Mouse (Mus musculus): ENCODE results near the gene Itpripl1. TPM values are rescaled to one million over a fixed set of nuclear protein-coding genes. Genes with fewer than 3 reads are reported as not detected.
"Not testable (repeated sequence)": the region's sequence is repeated elsewhere in the genome, so short reads cannot be mapped to it uniquely, and the experiment has no call there.

Gene Itpripl1
- polyA plus RNA-seq (2011; ENCODE audit: insufficient read length, low read depth, missing spikeins): 9.7 and 11.0 TPM in 2 replicates

- Histone ChIP-seq H3K27ac (ENCODE audit: insufficient read depth, low read length) (no peak within 1 kb of the TSS), H3K4me3 (ENCODE audit: insufficient read depth, low read length) (peak within 1 kb of the TSS; percentile 69), H3K4me1 (ENCODE audit: control insufficient read depth, insufficient read depth, low read length) (0 out of 2 replicates have a peak, but pooled peaks cover 2% of the 10 kb centered on the region)
- no peak for TF ChIP-seq CTCF (IDR thresholded peaks at IDR 0.05; ENCODE audit: borderline replicate concordance, insufficient read depth, low read length)
- TF ChIP-seq POLR2A (IDR thresholded peaks at IDR 0.05; ENCODE audit: low read depth, low read length): peak; percentile 91
Measured at GRCm38 (mm10) chr2:127143158-127144063, at the start of gene Itpripl1. Gene Itpripl1, minus strand, starts transcription at chr2:127143442.

DNA sequence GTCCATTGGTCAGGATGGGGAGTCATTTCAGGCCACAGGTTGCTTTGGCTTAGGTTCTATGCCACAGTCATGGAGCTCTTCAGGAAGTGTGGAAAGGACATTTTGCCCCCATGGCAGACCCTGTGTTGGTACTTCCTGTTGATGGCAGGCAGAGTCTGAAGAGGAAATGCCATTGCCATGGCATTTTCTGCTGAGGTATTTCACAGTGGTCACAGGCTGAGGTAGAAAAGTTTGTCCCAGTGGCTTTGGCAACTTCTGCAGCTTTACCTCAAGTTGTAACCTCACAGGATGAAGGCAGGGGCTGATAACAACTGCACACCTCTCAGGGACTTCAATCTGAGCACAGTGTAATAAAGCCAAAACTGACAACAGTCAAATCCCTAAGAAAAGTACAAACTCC lies 46.3 kb upstream of the Itpripl1 start:
- Histone ChIP-seq H3K4me3 (ENCODE audit: insufficient read depth, low read length) (no peak overlapping the region), H3K27ac (ENCODE audit: insufficient read depth, low read length) (no peak overlapping the region), H3K4me1 (ENCODE audit: control insufficient read depth, insufficient read depth, low read length) (no peaks in the 10 kb centered on the region)
- TF ChIP-seq POLR2A (IDR thresholded peaks at IDR 0.05; ENCODE audit: low read depth, low read length): no peak
- no peak for TF ChIP-seq CTCF (IDR thresholded peaks at IDR 0.05; ENCODE audit: borderline replicate concordance, insufficient read depth, low read length)

DNA sequence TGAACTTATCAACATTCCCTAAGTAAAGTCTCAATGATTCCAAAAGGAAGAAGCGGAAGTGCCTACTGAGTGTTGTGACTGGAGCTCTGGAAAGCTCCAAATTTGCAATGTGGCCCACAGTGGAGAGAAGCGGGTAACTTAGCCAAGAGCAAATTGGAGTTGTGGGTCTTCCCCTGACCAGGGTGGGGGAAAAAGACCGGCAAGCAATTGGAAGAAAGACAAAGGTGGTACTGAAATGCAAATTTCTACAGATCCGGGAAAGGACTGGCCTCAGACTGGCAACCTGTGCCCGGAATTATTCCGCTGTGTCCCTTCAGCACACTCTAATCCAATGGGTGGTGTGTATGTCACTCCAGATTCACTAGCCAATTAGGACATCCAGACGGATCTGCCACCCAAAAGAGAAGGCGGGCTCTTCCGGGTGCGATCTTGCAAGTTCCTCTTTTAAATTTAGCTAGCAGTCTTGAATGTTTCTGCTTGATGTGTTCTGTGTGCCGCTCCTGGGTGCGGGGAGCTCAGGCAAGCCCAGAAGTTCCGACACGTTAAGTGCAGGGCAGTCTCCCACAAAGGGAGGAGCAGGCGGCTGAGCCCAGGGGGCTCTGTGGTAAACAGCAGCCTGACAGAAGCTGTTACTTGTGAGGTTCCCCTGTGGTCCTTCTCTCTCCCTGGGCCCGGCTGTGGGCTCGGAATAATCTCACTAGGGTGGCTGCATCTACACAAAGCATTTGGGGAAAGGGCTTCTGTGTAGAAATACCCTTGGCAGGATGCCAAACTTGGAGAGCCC lies 39.5 kb upstream of the Itpripl1 start:
- TF ChIP-seq CTCF (IDR thresholded peaks at IDR 0.05; ENCODE audit: borderline replicate concordance, insufficient read depth, low read length) (no peak), POLR2A (IDR thresholded peaks at IDR 0.05; ENCODE audit: low read depth, low read length) (peak; percentile 54)
- Histone ChIP-seq H3K4me1 (ENCODE audit: control insufficient read depth, insufficient read depth, low read length) (no peaks in the 10 kb centered on the region), H3K27ac (ENCODE audit: insufficient read depth, low read length) (no peak overlapping the region), H3K4me3 (ENCODE audit: insufficient read depth, low read length) (peak overlapping the region; percentile 53)

DNA sequence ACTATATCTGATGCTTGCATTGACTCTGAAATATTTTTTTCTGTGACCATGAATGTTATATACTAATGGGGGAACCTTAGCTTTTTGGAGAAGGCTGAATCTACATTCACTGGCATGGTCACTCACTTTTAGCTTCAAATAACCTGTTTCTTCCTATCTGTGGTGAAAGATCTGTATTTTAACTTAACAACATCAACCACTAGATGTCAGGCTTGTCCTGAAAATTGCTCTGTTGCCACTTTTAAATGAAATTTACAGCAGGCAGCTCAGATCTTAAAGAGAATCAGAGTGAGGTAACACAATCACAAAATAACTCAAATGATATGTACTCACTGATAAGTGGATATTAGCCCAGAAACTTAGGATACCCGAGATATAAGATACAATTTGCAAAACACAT lies 23.0 kb upstream of the Itpripl1 start:
- not testable (repeated sequence) for H3K27ac ChIP-seq (ENCODE audit: insufficient read depth, low read length); H3K4me1 ChIP-seq (ENCODE audit: control insufficient read depth, insufficient read depth, low read length); H3K4me3 ChIP-seq (ENCODE audit: insufficient read depth, low read length)

DNA sequence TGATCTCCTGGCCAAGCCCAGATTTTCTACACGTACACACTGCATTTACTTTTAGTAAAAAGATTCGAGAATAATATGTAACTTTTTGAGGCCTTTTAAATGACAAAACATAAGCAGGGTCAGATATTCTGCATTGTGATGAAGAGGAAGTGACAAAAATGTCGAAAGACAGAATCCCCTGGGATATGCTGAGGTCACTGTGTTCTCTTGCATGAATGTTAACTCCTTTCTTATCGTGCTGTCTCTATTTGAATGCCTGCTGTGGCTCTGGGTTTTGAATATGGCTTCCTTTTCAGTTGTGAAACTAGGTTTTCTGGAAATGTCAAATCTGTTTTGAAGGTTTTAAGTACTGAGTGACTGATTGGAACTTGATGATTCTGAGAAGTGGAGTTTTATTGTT lies 22.4 kb upstream of the Itpripl1 start:
- no peaks in the 10 kb centered on the region for H3K4me1 ChIP-seq (ENCODE audit: control insufficient read depth, insufficient read depth, low read length)
- TF ChIP-seq POLR2A (IDR thresholded peaks at IDR 0.05; ENCODE audit: low read depth, low read length) (no peak), CTCF (IDR thresholded peaks at IDR 0.05; ENCODE audit: borderline replicate concordance, insufficient read depth, low read length) (no peak)
- H3K4me3 ChIP-seq (ENCODE audit: insufficient read depth, low read length): no peak overlapping the region
- no peak overlapping the region for H3K27ac ChIP-seq (ENCODE audit: insufficient read depth, low read length)

DNA sequence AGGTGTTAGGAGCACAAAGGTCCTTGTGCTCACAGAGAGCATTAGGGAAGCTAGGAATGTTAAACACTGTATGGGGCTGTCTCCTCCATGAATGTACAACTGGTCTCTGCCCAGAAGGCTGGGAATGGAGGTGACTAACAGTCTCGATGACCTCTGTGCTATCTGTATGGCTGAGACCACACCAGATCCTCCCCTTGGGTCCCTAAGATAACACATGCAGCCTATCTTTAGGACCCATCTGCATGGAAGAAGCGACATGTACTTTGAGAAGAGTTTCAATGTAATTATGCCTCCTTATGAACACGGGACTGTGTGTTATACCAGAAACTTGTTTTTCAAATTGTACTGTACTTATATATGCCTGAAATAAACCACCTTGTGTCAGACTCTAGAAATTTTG lies 2.5 kb upstream of the Itpripl1 start:
- Histone ChIP-seq H3K4me1 (ENCODE audit: control insufficient read depth, insufficient read depth, low read length) (0 out of 2 replicates have a peak, but pooled peaks cover 2% of the 10 kb centered on the region), H3K4me3 (ENCODE audit: insufficient read depth, low read length) (no peak overlapping the region), H3K27ac (ENCODE audit: insufficient read depth, low read length) (no peak overlapping the region)
- TF ChIP-seq CTCF (IDR thresholded peaks at IDR 0.05; ENCODE audit: borderline replicate concordance, insufficient read depth, low read length) (no peak), POLR2A (IDR thresholded peaks at IDR 0.05; ENCODE audit: low read depth, low read length) (no peak)

DNA sequence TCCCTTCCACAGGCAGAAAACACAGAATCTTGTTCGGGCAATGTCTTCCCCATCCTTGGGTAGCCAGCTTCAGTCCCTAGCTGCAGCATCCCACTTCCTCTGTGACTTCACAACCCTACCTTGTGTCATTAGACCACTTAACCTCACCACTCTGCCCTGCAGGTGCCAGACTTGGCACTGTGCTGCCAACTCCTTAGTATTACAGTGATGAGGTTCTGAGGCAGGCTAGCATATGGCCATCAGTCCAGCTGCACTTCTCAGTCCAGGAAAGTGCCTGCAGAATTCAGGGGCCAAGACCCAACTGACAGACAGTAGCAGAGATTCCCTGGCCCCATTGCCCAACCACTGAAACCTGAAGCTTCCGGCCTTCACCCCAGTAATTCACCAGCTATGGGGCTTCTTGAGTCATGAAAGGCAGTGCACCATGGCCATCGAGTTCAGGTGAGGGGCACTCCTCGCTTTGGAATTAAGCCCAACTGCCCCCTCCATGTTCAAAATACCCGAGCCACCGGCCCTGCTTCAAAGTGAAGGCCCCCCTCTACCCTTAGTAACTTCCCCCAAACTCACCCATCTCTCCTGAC lies 575 bp downstream of the Itpripl1 start:
- no peak for TF ChIP-seq POLR2A (IDR thresholded peaks at IDR 0.05; ENCODE audit: low read depth, low read length)
- TF ChIP-seq CTCF (IDR thresholded peaks at IDR 0.05; ENCODE audit: borderline replicate concordance, insufficient read depth, low read length): no peak
- 0 out of 2 replicates have a peak, but pooled peaks cover 2% of the 10 kb centered on the region for H3K4me1 ChIP-seq (ENCODE audit: control insufficient read depth, insufficient read depth, low read length)
- no peak overlapping the region for H3K27ac ChIP-seq (ENCODE audit: insufficient read depth, low read length)
- H3K4me3 ChIP-seq (ENCODE audit: insufficient read depth, low read length): peak overlapping the region; percentile 69

GRCm38 (mm10) chr2:127142031-127142430 lies 1.2 kb downstream of the Itpripl1 start:
- no peak overlapping the region for H3K4me3 ChIP-seq (ENCODE audit: insufficient read depth, low read length)
- 0 out of 2 replicates have a peak, but pooled peaks cover 2% of the 10 kb centered on the region for H3K4me1 ChIP-seq (ENCODE audit: control insufficient read depth, insufficient read depth, low read length)
- H3K27ac ChIP-seq (ENCODE audit: insufficient read depth, low read length): no peak overlapping the region
- TF ChIP-seq CTCF (IDR thresholded peaks at IDR 0.05; ENCODE audit: borderline replicate concordance, insufficient read depth, low read length) (no peak), POLR2A (IDR thresholded peaks at IDR 0.05; ENCODE audit: low read depth, low read length) (no peak)

- TF ChIP-seq POLR2A (IDR thresholded peaks at IDR 0.05; ENCODE audit: low read depth, low read length) (no peak), CTCF (IDR thresholded peaks at IDR 0.05; ENCODE audit: borderline replicate concordance, insufficient read depth, low read length) (no peak)
- Histone ChIP-seq H3K27ac (ENCODE audit: insufficient read depth, low read length) (no peak overlapping the region), H3K4me1 (ENCODE audit: control insufficient read depth, insufficient read depth, low read length) (0 out of 2 replicates have a peak, but pooled peaks cover 2% of the 10 kb centered on the region), H3K4me3 (ENCODE audit: insufficient read depth, low read length) (no peak overlapping the region)
Measured at GRCm38 (mm10) chr2:127140011-127140410, 3.2 kb downstream of the Itpripl1 start.
